Mouse (Mus musculus) forebrain, embryonic 12.5 days (tissue): ENCODE measurements around the gene Fam43b. TPM values are rescaled to one million over a fixed set of nuclear protein-coding genes. Genes with fewer than 3 reads are reported as not detected.

Experiments used
- ATAC-seq: fragments of 200-750 bp; cut with Nextera tagmentation; 2 replicates; pipeline ENCODE4 v1.8.0; 2017; ENCODE audit warnings: moderate TSS enrichment; ENCODE audit not compliant: low FRiP score
- H3K27ac ChIP-seq: fragments of 300-500 bp; sonication (generic); 2 replicates; pipeline ENCODE4 v1.5.1; 2016; ENCODE audit warnings: mild to moderate bottlenecking
- H3K27me3 ChIP-seq: fragments of 300-500 bp; sonication (generic); 2 replicates; pipeline ENCODE4 v1.6.1; 2016; ENCODE audit warnings: mild to moderate bottlenecking
- H3K36me3 ChIP-seq: fragments of 300-500 bp; sonication (generic); replicated peaks from 2 replicates; pipeline ENCODE4 v1.6.1; 2016; ENCODE audit warnings: mild to moderate bottlenecking
- H3K4me1 ChIP-seq: fragments of 300-500 bp; sonication (generic); 2 replicates; pipeline ENCODE4 v1.6.1; 2016
- H3K4me2 ChIP-seq: fragments of 300-500 bp; sonication (generic); 2 replicates; pipeline ENCODE4 v1.6.1; 2016; ENCODE audit warnings: mild to moderate bottlenecking, moderate library complexity
- H3K4me3 ChIP-seq: fragments of 300-500 bp; sonication (generic); replicated peaks from 2 replicates; pipeline ENCODE4 v1.5.1; 2016; ENCODE audit warnings: mild to moderate bottlenecking
- H3K9ac ChIP-seq: fragments of 300-500 bp; sonication (generic); 2 replicates; pipeline ENCODE4 v1.6.1; 2016; ENCODE audit warnings: mild to moderate bottlenecking
- H3K9me3 ChIP-seq: fragments of 300-500 bp; sonication (generic); 2 replicates; pipeline ENCODE4 v1.6.1; 2016
- WGBS: fragments of 180-500 bp; shearing (Covaris S2); methylation state at CpG from one replicate; pipeline ENCODE4 v1.1.7; 2016; 5-methylcytosine and 5-hydroxymethylcytosine counted together
- polyA plus RNA-seq: library from polyadenylated mRNA; unstranded; fragments of >200 nt; fragmentation: Nextera tagmentation; extraction: Ambion mirVana; gene quantifications from 2 replicates; pipeline ENCODE4 v1.2.1, GENCODE M21; 2016

The Fam43b gene
- polyA plus RNA-seq, 1 experiment from 2014 or later = 0.24 TPM

GRCm38 (mm10) chr4:138380132-138380689 is 16.1 kb downstream of the Fam43b start:
- no peak overlapping the region for H3K4me2 ChIP-seq
- 0 out of 2 replicates have a peak, but pooled peaks have one; percentile 14 for ATAC-seq

GRCm38 (mm10) chr4:138379091-138379840 is 17.1 kb downstream of the Fam43b start:
- WGBS = 56% methylated on average over 14 of the region's 14 CpGs
- no peaks in the 10 kb centered on the region for H3K36me3 ChIP-seq
- H3K9me3 ChIP-seq = 0 out of 2 replicates have a peak, but pooled peaks cover 2% of the 10 kb centered on the region
- H3K9ac ChIP-seq = no peak overlapping the region
- no peak overlapping the region for H3K4me2 ChIP-seq
- H3K27me3 ChIP-seq = peaks cover 8% of the 10 kb centered on the region; the same call in 1 of the 2 replicates
- 0 out of 2 replicates have a peak, but pooled peaks have one; percentile 53 for ATAC-seq
- H3K27ac ChIP-seq = no peak overlapping the region
- peaks cover 14% of the 10 kb centered on the region for H3K4me1 ChIP-seq
- no peak overlapping the region for H3K4me3 ChIP-seq

More at GRCm38 (mm10) chr4:138380132-138380689, 16.1 kb downstream of the Fam43b start:
- Histone ChIP-seq H3K4me3 (no peak overlapping the region), H3K9me3 (0 out of 2 replicates have a peak, but pooled peaks cover 2% of the 10 kb centered on the region), H3K27me3 (peaks cover 8% of the 10 kb centered on the region; the same call in 1 of the 2 replicates), H3K27ac (no peak overlapping the region), H3K4me1 (peaks cover 14% of the 10 kb centered on the region), H3K36me3 (no peaks in the 10 kb centered on the region), H3K9ac (no peak overlapping the region)
- WGBS = 49% methylated on average over 10 of the region's 10 CpGs

GRCm38 (mm10) chr4:138377526-138377925 is 18.8 kb downstream of the Fam43b start:
- no peak for ATAC-seq
- no peak overlapping the region for H3K4me3 ChIP-seq
- WGBS = 46% methylated on average over 6 of the region's 6 CpGs
- no peak overlapping the region for H3K27ac ChIP-seq
- no peak overlapping the region for H3K4me2 ChIP-seq
- peaks cover 3% of the 10 kb centered on the region; the same call in 1 of the 2 replicates for H3K27me3 ChIP-seq
- no peaks in the 10 kb centered on the region for H3K36me3 ChIP-seq
- peaks cover 14% of the 10 kb centered on the region for H3K4me1 ChIP-seq
- H3K9me3 ChIP-seq = 0 out of 2 replicates have a peak, but pooled peaks cover 2% of the 10 kb centered on the region
- no peak overlapping the region for H3K9ac ChIP-seq

- Histone ChIP-seq H3K36me3 (no peaks in the 10 kb centered on the region), H3K27ac (no peak overlapping the region), H3K4me1 (peaks cover 10% of the 10 kb centered on the region), H3K27me3 (peaks cover 3% of the 10 kb centered on the region; the same call in 1 of the 2 replicates), H3K4me2 (no peak overlapping the region), H3K4me3 (no peak overlapping the region), H3K9me3 (no peaks in the 10 kb centered on the region), H3K9ac (no peak overlapping the region)
- WGBS = 92% methylated on average over 3 of the region's 3 CpGs
- no peak for ATAC-seq
These were observed 21.2 kb downstream of the Fam43b start for GRCm38 (mm10) chr4:138375117-138375516.

GRCm38 (mm10) chr4:138370996-138371516 is 25.3 kb downstream of the Fam43b start:
- Histone ChIP-seq H3K9ac (no peak overlapping the region), H3K4me2 (no peak overlapping the region), H3K36me3 (no peaks in the 10 kb centered on the region), H3K9me3 (no peaks in the 10 kb centered on the region), H3K27me3 (peaks cover 33% of the 10 kb centered on the region), H3K4me3 (no peak overlapping the region), H3K4me1 (peaks cover 9% of the 10 kb centered on the region), H3K27ac (no peak overlapping the region)
- ATAC-seq = no peak
- 80% methylated on average over 5 of the region's 5 CpGs for WGBS

GRCm38 (mm10) chr4:138368498-138369260 is 27.6 kb downstream of the Fam43b start:
- H3K27ac ChIP-seq = no peak overlapping the region
- peak overlapping the region; percentile 66; the same call in 1 of the 2 replicates for H3K4me2 ChIP-seq
- no peak overlapping the region for H3K9ac ChIP-seq
- no peaks in the 10 kb centered on the region for H3K36me3 ChIP-seq
- no peak overlapping the region for H3K4me3 ChIP-seq
- peaks cover 9% of the 10 kb centered on the region for H3K4me1 ChIP-seq
- ATAC-seq = no peak
- H3K27me3 ChIP-seq = peaks cover 38% of the 10 kb centered on the region
- no peaks in the 10 kb centered on the region for H3K9me3 ChIP-seq
- 87% methylated on average over 11 of the region's 12 CpGs for WGBS

- H3K36me3 ChIP-seq = no peaks in the 10 kb centered on the region
- H3K27me3 ChIP-seq = peaks cover 38% of the 10 kb centered on the region
- 12% methylated on average over 34 of the region's 34 CpGs for WGBS
- H3K4me1 ChIP-seq = peaks cover 9% of the 10 kb centered on the region
- peak within 1 kb of the TSS; percentile 66 for H3K4me2 ChIP-seq
- H3K4me3 ChIP-seq = peak within 1 kb of the TSS; percentile 35
- H3K9me3 ChIP-seq = no peaks in the 10 kb centered on the region
- H3K9ac ChIP-seq = peak within 1 kb of the TSS; percentile 38
- H3K27ac ChIP-seq = no peak within 1 kb of the TSS
- peak; percentile 58; the same call in 1 of the 2 replicates for ATAC-seq
These were observed 28.5 kb downstream of the Fam43b start, which contains the start of gene Cda for GRCm38 (mm10) chr4:138367641-138368497. Gene Cda, minus strand, starts transcription at chr4:138367992.

GRCm38 (mm10) chr4:138366561-138366960 is 29.8 kb downstream of the Fam43b start:
- no peak overlapping the region for H3K27ac ChIP-seq
- peaks cover 38% of the 10 kb centered on the region for H3K27me3 ChIP-seq
- H3K4me2 ChIP-seq = no peak overlapping the region
- H3K36me3 ChIP-seq = no peaks in the 10 kb centered on the region
- no peak overlapping the region for H3K9ac ChIP-seq
- no peak overlapping the region for H3K4me3 ChIP-seq
- H3K9me3 ChIP-seq = no peaks in the 10 kb centered on the region
- peaks cover 12% of the 10 kb centered on the region for H3K4me1 ChIP-seq
- 73% methylated on average over 2 of the region's 2 CpGs for WGBS
- ATAC-seq = no peak

- H3K4me3 ChIP-seq = no peak overlapping the region
- no peaks in the 10 kb centered on the region for H3K36me3 ChIP-seq
- H3K27me3 ChIP-seq = peaks cover 38% of the 10 kb centered on the region
- peaks cover 20% of the 10 kb centered on the region for H3K4me1 ChIP-seq
- no peak for ATAC-seq
- H3K27ac ChIP-seq = no peak overlapping the region
- no peaks in the 10 kb centered on the region for H3K9me3 ChIP-seq
- no peak overlapping the region for H3K4me2 ChIP-seq
- 68% methylated on average over 5 of the region's 5 CpGs for WGBS
- H3K9ac ChIP-seq = no peak overlapping the region
These were observed 32.8 kb downstream of the Fam43b start for GRCm38 (mm10) chr4:138363511-138363910.

GRCm38 (mm10) chr4:138362883-138363282 is 33.4 kb downstream of the Fam43b start:
- 85% methylated on average over 7 of the region's 7 CpGs for WGBS
- H3K36me3 ChIP-seq = no peaks in the 10 kb centered on the region
- H3K4me2 ChIP-seq = no peak overlapping the region
- ATAC-seq = no peak
- H3K9me3 ChIP-seq = no peaks in the 10 kb centered on the region
- H3K27ac ChIP-seq = no peak overlapping the region
- no peak overlapping the region for H3K4me3 ChIP-seq
- peaks cover 32% of the 10 kb centered on the region for H3K27me3 ChIP-seq
- peaks cover 15% of the 10 kb centered on the region for H3K4me1 ChIP-seq
- no peak overlapping the region for H3K9ac ChIP-seq

GRCm38 (mm10) chr4:138361370-138361821 is 34.9 kb downstream of the Fam43b start:
- no peaks in the 10 kb centered on the region for H3K9me3 ChIP-seq
- peaks cover 10% of the 10 kb centered on the region for H3K4me1 ChIP-seq
- no peak for ATAC-seq
- no peak overlapping the region for H3K4me3 ChIP-seq
- 6% methylated on average over 11 of the region's 11 CpGs for WGBS
- H3K27me3 ChIP-seq = peaks cover 17% of the 10 kb centered on the region
- no peaks in the 10 kb centered on the region for H3K36me3 ChIP-seq
- H3K9ac ChIP-seq = peak overlapping the region; percentile 42; the same call in 1 of the 2 replicates
- peak overlapping the region; percentile 37 for H3K4me2 ChIP-seq
- peak overlapping the region; percentile 71 for H3K27ac ChIP-seq
